Mouse (Mus musculus): ENCODE data around the gene Cxcr2. TPM values are rescaled to one million over a fixed set of nuclear protein-coding genes. Genes with fewer than 3 reads are reported as not detected.
A peak's percentile ranks its signal among the peaks of the same experiment; 100 is the strongest.
"Not testable (repeated sequence)": the region's sequence is repeated elsewhere in the genome, so short reads cannot be mapped to it uniquely, and the experiment has no call there.

Cxcr2 gene
- polyA plus RNA-seq, 1 experiment from 2014 or later, result 0.22 TPM

- DNase-seq (ENCODE audit: low spot score), result no peak
- 84% methylated on average over 3 of the region's 3 CpGs for WGBS
Observed at GRCm38 (mm10) chr1:74151091-74151490, 2.7 kb upstream of the Cxcr2 start.

GRCm38 (mm10) chr1:74155435-74156012, 1.7 kb downstream of the Cxcr2 start:
- no peak overlapping the region for H3K27ac ChIP-seq (replicated peaks)
- no peak for DNase-seq (ENCODE audit: low spot score)

More at GRCm38 (mm10) chr1:74151091-74151490, 2.7 kb upstream of the Cxcr2 start:
- H3K27me3 ChIP-seq (replicated peaks; ENCODE audit: low read depth, poor library complexity, severe bottlenecking), result no peaks in the 10 kb centered on the region
- no peak overlapping the region for H3K27ac ChIP-seq (replicated peaks)
- H3K9me3 ChIP-seq, result no peaks in the 10 kb centered on the region
- H3K36me3 ChIP-seq (replicated peaks), result no peaks in the 10 kb centered on the region
- no peak overlapping the region for H3K4me3 ChIP-seq
- peaks cover 17% of the 10 kb centered on the region for H3K4me1 ChIP-seq

GRCm38 (mm10) chr1:74156381-74156910, 2.7 kb downstream of the Cxcr2 start:
- Histone ChIP-seq H3K36me3 (replicated peaks) (no peaks in the 10 kb centered on the region), H3K9me3 (no peaks in the 10 kb centered on the region), H3K27ac (replicated peaks) (no peak overlapping the region), H3K4me3 (no peak overlapping the region), H3K4me1 (peaks cover 20% of the 10 kb centered on the region), H3K27me3 (replicated peaks; ENCODE audit: low read depth, poor library complexity, severe bottlenecking) (no peaks in the 10 kb centered on the region)
- 79% methylated on average over 14 of the region's 14 CpGs for WGBS
- no peak for DNase-seq (ENCODE audit: low spot score)

More at GRCm38 (mm10) chr1:74155435-74156012, 1.7 kb downstream of the Cxcr2 start:
- 88% methylated on average over 6 of the region's 6 CpGs for WGBS
- H3K9me3 ChIP-seq, result no peaks in the 10 kb centered on the region
- H3K27me3 ChIP-seq (replicated peaks; ENCODE audit: low read depth, poor library complexity, severe bottlenecking), result no peaks in the 10 kb centered on the region
- H3K4me3 ChIP-seq, result no peak overlapping the region
- H3K36me3 ChIP-seq (replicated peaks), result no peaks in the 10 kb centered on the region
- peaks cover 20% of the 10 kb centered on the region for H3K4me1 ChIP-seq

GRCm38 (mm10) chr1:74159613-74160012, 5.8 kb downstream of the Cxcr2 start:
- not testable (repeated sequence) for H3K4me3 ChIP-seq; H3K36me3 ChIP-seq (replicated peaks); H3K4me1 ChIP-seq; DNase-seq (ENCODE audit: low spot score); H3K27me3 ChIP-seq (replicated peaks; ENCODE audit: low read depth, poor library complexity, severe bottlenecking); H3K9me3 ChIP-seq; H3K27ac ChIP-seq (replicated peaks)
- 79% methylated on average over 5 of the region's 5 CpGs for WGBS

- H3K9me3 ChIP-seq, result no peaks in the 10 kb centered on the region
- peaks cover 4% of the 10 kb centered on the region; the same call in 1 of the 2 replicates for H3K4me1 ChIP-seq
- DNase-seq (ENCODE audit: low spot score), result no peak
- H3K36me3 ChIP-seq (replicated peaks), result no peaks in the 10 kb centered on the region
- H3K27ac ChIP-seq (replicated peaks), result no peak overlapping the region
- 73% methylated on average over 2 of the region's 2 CpGs for WGBS
- no peaks in the 10 kb centered on the region for H3K27me3 ChIP-seq (replicated peaks; ENCODE audit: low read depth, poor library complexity, severe bottlenecking)
- H3K4me3 ChIP-seq, result no peak overlapping the region
Observed at GRCm38 (mm10) chr1:74160036-74160435, 6.2 kb downstream of the Cxcr2 start.

GRCm38 (mm10) chr1:74167136-74167535, 13.3 kb downstream of the Cxcr2 start:
- Histone ChIP-seq H3K4me1 (no peaks in the 10 kb centered on the region), H3K27ac (replicated peaks) (no peak overlapping the region), H3K27me3 (replicated peaks; ENCODE audit: low read depth, poor library complexity, severe bottlenecking) (no peaks in the 10 kb centered on the region), H3K9me3 (no peaks in the 10 kb centered on the region), H3K4me3 (no peak overlapping the region), H3K36me3 (replicated peaks) (no peaks in the 10 kb centered on the region)
- no peak for DNase-seq (ENCODE audit: low spot score)
- 87% methylated on average over 5 of the region's 5 CpGs for WGBS

GRCm38 (mm10) chr1:74169721-74170120, 15.9 kb downstream of the Cxcr2 start:
- WGBS, result 82% methylated on average over 3 of the region's 3 CpGs
- H3K4me3 ChIP-seq, result no peak overlapping the region
- H3K4me1 ChIP-seq, result no peaks in the 10 kb centered on the region
- no peaks in the 10 kb centered on the region for H3K36me3 ChIP-seq (replicated peaks)
- H3K27me3 ChIP-seq (replicated peaks; ENCODE audit: low read depth, poor library complexity, severe bottlenecking), result no peaks in the 10 kb centered on the region
- DNase-seq (ENCODE audit: low spot score), result no peak
- no peak overlapping the region for H3K27ac ChIP-seq (replicated peaks)
- no peaks in the 10 kb centered on the region for H3K9me3 ChIP-seq

GRCm38 (mm10) chr1:74172722-74173121, 18.9 kb downstream of the Cxcr2 start:
- DNase-seq (ENCODE audit: low spot score), result no peak

GRCm38 (mm10) chr1:74175731-74176130, 21.9 kb downstream of the Cxcr2 start:
- no peak overlapping the region for H3K4me3 ChIP-seq
- 83% methylated on average over 4 of the region's 4 CpGs for WGBS
- H3K27ac ChIP-seq (replicated peaks), result no peak overlapping the region
- peaks cover 12% of the 10 kb centered on the region for H3K4me1 ChIP-seq
- DNase-seq (ENCODE audit: low spot score), result no peak
- H3K9me3 ChIP-seq, result no peaks in the 10 kb centered on the region
- no peaks in the 10 kb centered on the region for H3K27me3 ChIP-seq (replicated peaks; ENCODE audit: low read depth, poor library complexity, severe bottlenecking)
- H3K36me3 ChIP-seq (replicated peaks), result no peaks in the 10 kb centered on the region

More at GRCm38 (mm10) chr1:74172722-74173121, 18.9 kb downstream of the Cxcr2 start:
- no peaks in the 10 kb centered on the region for H3K4me1 ChIP-seq
- H3K4me3 ChIP-seq, result no peak overlapping the region
- 81% methylated on average over 3 of the region's 3 CpGs for WGBS
- H3K27ac ChIP-seq (replicated peaks), result no peak overlapping the region
- H3K9me3 ChIP-seq, result no peaks in the 10 kb centered on the region
- no peaks in the 10 kb centered on the region for H3K27me3 ChIP-seq (replicated peaks; ENCODE audit: low read depth, poor library complexity, severe bottlenecking)
- H3K36me3 ChIP-seq (replicated peaks), result no peaks in the 10 kb centered on the region

GRCm38 (mm10) chr1:74178618-74179017, 24.8 kb downstream of the Cxcr2 start:
- no peaks in the 10 kb centered on the region for H3K27me3 ChIP-seq (replicated peaks; ENCODE audit: low read depth, poor library complexity, severe bottlenecking)
- H3K27ac ChIP-seq (replicated peaks), result no peak overlapping the region
- no peak for DNase-seq (ENCODE audit: low spot score)
- no peaks in the 10 kb centered on the region for H3K36me3 ChIP-seq (replicated peaks)
- H3K4me1 ChIP-seq, result peaks cover 21% of the 10 kb centered on the region
- no peaks in the 10 kb centered on the region for H3K9me3 ChIP-seq
- WGBS, result 96% methylated on average over 3 of the region's 3 CpGs
- H3K4me3 ChIP-seq, result no peak overlapping the region

GRCm38 (mm10) chr1:74179624-74180408, 26.0 kb downstream of the Cxcr2 start:
- 64% methylated on average over 9 of the region's 9 CpGs for WGBS
- H3K27ac ChIP-seq (replicated peaks), result no peak overlapping the region
- DNase-seq (ENCODE audit: low spot score), result peak; percentile 31
- H3K9me3 ChIP-seq, result no peaks in the 10 kb centered on the region
- H3K4me1 ChIP-seq, result peaks cover 21% of the 10 kb centered on the region
- H3K4me3 ChIP-seq, result no peak overlapping the region
- H3K27me3 ChIP-seq (replicated peaks; ENCODE audit: low read depth, poor library complexity, severe bottlenecking), result no peaks in the 10 kb centered on the region
- H3K36me3 ChIP-seq (replicated peaks), result no peaks in the 10 kb centered on the region

- DNase-seq (ENCODE audit: low spot score), result no peak
- Histone ChIP-seq H3K4me1 (peaks cover 21% of the 10 kb centered on the region), H3K9me3 (no peaks in the 10 kb centered on the region), H3K27ac (replicated peaks) (no peak overlapping the region), H3K36me3 (replicated peaks) (no peaks in the 10 kb centered on the region), H3K4me3 (no peak overlapping the region), H3K27me3 (replicated peaks; ENCODE audit: low read depth, poor library complexity, severe bottlenecking) (no peaks in the 10 kb centered on the region)
- 40% methylated on average over 2 of the region's 2 CpGs for WGBS
Observed at GRCm38 (mm10) chr1:74181462-74181861, 27.7 kb downstream of the Cxcr2 start.

GRCm38 (mm10) chr1:74183006-74183405, 29.2 kb downstream of the Cxcr2 start:
- H3K27me3 ChIP-seq (replicated peaks; ENCODE audit: low read depth, poor library complexity, severe bottlenecking), result no peaks in the 10 kb centered on the region
- H3K36me3 ChIP-seq (replicated peaks), result no peaks in the 10 kb centered on the region
- no peaks in the 10 kb centered on the region for H3K9me3 ChIP-seq
- no peak for DNase-seq (ENCODE audit: low spot score)
- WGBS, result 56% methylated on average over 2 of the region's 2 CpGs
- no peak overlapping the region for H3K27ac ChIP-seq (replicated peaks)
- peaks cover 21% of the 10 kb centered on the region for H3K4me1 ChIP-seq
- no peak overlapping the region for H3K4me3 ChIP-seq

Measured in embryonic facial prominence, embryonic 10.5 days (tissue).